Mouse (Mus musculus) lung, embryonic 14.5 days (tissue): ENCODE results near the gene Tcp11. TPM values are rescaled to one million over a fixed set of nuclear protein-coding genes. Genes with fewer than 3 reads are reported as not detected.

Source experiments
- ATAC-seq: fragments of 200-750 bp; cut with Nextera tagmentation; 2 replicates; pipeline ENCODE4 v1.8.0; 2017; ENCODE audit warnings: mild to moderate bottlenecking, moderate TSS enrichment, moderate library complexity; ENCODE audit not compliant: insufficient read depth
- DNase-seq: peaks from one replicate; pipeline ENCODE4 v3.0.0-alpha.2; 2015
- H3K27ac ChIP-seq: fragments of 300-500 bp; sonication (generic); 2 replicates; pipeline ENCODE4 v1.5.1; 2014; ENCODE audit warnings: low read depth, mild to moderate bottlenecking, moderate library complexity
- H3K27me3 ChIP-seq: fragments of 300-500 bp; sonication (generic); 2 replicates; pipeline ENCODE4 v1.6.1; 2014; ENCODE audit warnings: low read length, control low read depth; ENCODE audit not compliant: insufficient read depth
- H3K36me3 ChIP-seq: fragments of 300-500 bp; sonication (generic); 2 replicates; pipeline ENCODE4 v1.6.1; 2014; ENCODE audit warnings: control low read depth; ENCODE audit not compliant: insufficient read depth
- H3K4me1 ChIP-seq: fragments of 300-500 bp; sonication (generic); 2 replicates; pipeline ENCODE4 v1.6.1; 2014; ENCODE audit warnings: antibody characterized with exemption, control low read depth; ENCODE audit not compliant: insufficient read depth
- H3K4me2 ChIP-seq: fragments of 300-500 bp; sonication (generic); 2 replicates; pipeline ENCODE4 v1.6.1; 2014; ENCODE audit warnings: mild to moderate bottlenecking
- H3K4me3 ChIP-seq: fragments of 300-500 bp; sonication (generic); 2 replicates; pipeline ENCODE4 v1.5.1; 2014; ENCODE audit warnings: low read depth, low read length
- H3K9ac ChIP-seq: fragments of 300-500 bp; sonication (generic); 2 replicates; pipeline ENCODE4 v1.6.1; 2014
- H3K9me3 ChIP-seq: fragments of 300-500 bp; sonication (generic); 2 replicates; pipeline ENCODE4 v1.6.1; 2016; ENCODE audit warnings: low read depth, low read length, control low read depth
- CTCF ChIP-seq: IDR thresholded peaks from 2 replicates; pipeline ENCODE4 v1.5.1; 2016; ENCODE audit warnings: antibody characterized with exemption, low read depth
- WGBS: fragments of 180-500 bp; shearing (Covaris S2); extraction: QIAGEN DNeasy Blood & Tissue Kit; methylation state at CpG from one replicate; pipeline ENCODE4 v1.1.7; 2014; 5-methylcytosine and 5-hydroxymethylcytosine counted together
- polyA plus RNA-seq: library from polyadenylated mRNA; unstranded; fragments of >200 nt; fragmentation: Nextera tagmentation; extraction: Ambion mirVana; gene quantifications from 2 replicates; pipeline ENCODE4 v1.2.1, GENCODE M21; 2014

The Tcp11 gene
- polyA plus RNA-seq: 1.6 and 2.0 TPM in 2 replicates

GRCm38 (mm10) chr17:28080045-28080816 lies at the start of gene Tcp11:
Gene Tcp11 (minus strand): TSS chr17:28080639.
- Histone ChIP-seq H3K4me1 (no peaks in the 10 kb centered on the region), H3K36me3 (no peaks in the 10 kb centered on the region), H3K4me3 (peak within 1 kb of the TSS; percentile 64), H3K27ac (no peak within 1 kb of the TSS), H3K9me3 (no peaks in the 10 kb centered on the region), H3K4me2 (peak within 1 kb of the TSS; percentile 100), H3K27me3 (no peaks in the 10 kb centered on the region), H3K9ac (peak within 1 kb of the TSS; percentile 57)
- DNase-seq (peak; percentile 78), ATAC-seq (peak; percentile 75)
- 2% methylated on average over 57 of the region's 57 CpGs for WGBS
- 0 out of 2 replicates have a peak, but pooled peaks have one; percentile 2 for TF ChIP-seq CTCF

GRCm38 (mm10) chr17:28129796-28130195 lies 49.4 kb upstream of the Tcp11 start:
- no peak overlapping the region for H3K27ac ChIP-seq
- no peak overlapping the region for H3K4me2 ChIP-seq
- no peak for DNase-seq
- no peak overlapping the region for H3K4me3 ChIP-seq
- H3K36me3 ChIP-seq: no peaks in the 10 kb centered on the region
- no peak for TF ChIP-seq CTCF
- no peaks in the 10 kb centered on the region for H3K4me1 ChIP-seq
- no peaks in the 10 kb centered on the region for H3K9me3 ChIP-seq
- no peak overlapping the region for H3K9ac ChIP-seq
- ATAC-seq: no peak
- WGBS: 91% methylated on average over 5 of the region's 5 CpGs
- H3K27me3 ChIP-seq: no peaks in the 10 kb centered on the region

GRCm38 (mm10) chr17:28124368-28124767 lies 43.9 kb upstream of the Tcp11 start:
- Histone ChIP-seq H3K4me1 (no peaks in the 10 kb centered on the region), H3K27me3 (no peaks in the 10 kb centered on the region), H3K9me3 (no peaks in the 10 kb centered on the region), H3K27ac (no peak overlapping the region), H3K4me3 (no peak overlapping the region), H3K36me3 (no peaks in the 10 kb centered on the region), H3K9ac (no peak overlapping the region), H3K4me2 (no peak overlapping the region)
- WGBS: 36% methylated on average over 8 of the region's 8 CpGs
- ATAC-seq (no peak), DNase-seq (peak; percentile 41)
- TF ChIP-seq CTCF: no peak

- DNase-seq (no peak), ATAC-seq (no peak)
- Histone ChIP-seq H3K27ac (no peak overlapping the region), H3K9ac (no peak overlapping the region), H3K4me3 (no peak overlapping the region), H3K9me3 (no peaks in the 10 kb centered on the region), H3K4me1 (no peaks in the 10 kb centered on the region), H3K4me2 (no peak overlapping the region), H3K36me3 (no peaks in the 10 kb centered on the region), H3K27me3 (no peaks in the 10 kb centered on the region)
- TF ChIP-seq CTCF: no peak
- WGBS: 54% methylated on average over 7 of the region's 7 CpGs
Observed at GRCm38 (mm10) chr17:28123627-28124026, 43.2 kb upstream of the Tcp11 start.

- no peaks in the 10 kb centered on the region for H3K9me3 ChIP-seq
- 58% methylated on average over 13 of the region's 13 CpGs for WGBS
- H3K36me3 ChIP-seq: no peaks in the 10 kb centered on the region
- no peaks in the 10 kb centered on the region for H3K4me1 ChIP-seq
- no peak for DNase-seq
- no peak overlapping the region for H3K27ac ChIP-seq
- no peak overlapping the region for H3K4me3 ChIP-seq
- no peak for ATAC-seq
- no peaks in the 10 kb centered on the region for H3K27me3 ChIP-seq
- H3K9ac ChIP-seq: no peak overlapping the region
- no peak for TF ChIP-seq CTCF
- H3K4me2 ChIP-seq: no peak overlapping the region
Observed at GRCm38 (mm10) chr17:28122949-28123348, 42.5 kb upstream of the Tcp11 start.

- Histone ChIP-seq H3K27ac (no peak overlapping the region), H3K27me3 (no peaks in the 10 kb centered on the region), H3K4me3 (no peak overlapping the region), H3K4me2 (no peak overlapping the region), H3K36me3 (no peaks in the 10 kb centered on the region), H3K9ac (no peak overlapping the region), H3K4me1 (no peaks in the 10 kb centered on the region), H3K9me3 (no peaks in the 10 kb centered on the region)
- ATAC-seq: no peak
- WGBS: 83% methylated on average over 5 of the region's 5 CpGs
- TF ChIP-seq CTCF: no peak
- DNase-seq: no peak
Observed at GRCm38 (mm10) chr17:28120460-28120859, 40.0 kb upstream of the Tcp11 start.

- Histone ChIP-seq H3K9me3 (0 out of 2 replicates have a peak, but pooled peaks cover under 1% of the 10 kb centered on the region), H3K9ac (no peak overlapping the region), H3K36me3 (no peaks in the 10 kb centered on the region), H3K4me1 (no peaks in the 10 kb centered on the region), H3K4me3 (no peak overlapping the region), H3K4me2 (no peak overlapping the region), H3K27me3 (no peaks in the 10 kb centered on the region), H3K27ac (no peak overlapping the region)
- no peak for TF ChIP-seq CTCF
- ATAC-seq: no peak
- WGBS: 38% methylated on average over 19 of the region's 19 CpGs
- DNase-seq: no peak
Observed at GRCm38 (mm10) chr17:28117451-28118209, 37.2 kb upstream of the Tcp11 start.
